Mouse (Mus musculus) liver, postnatal 0 days (tissue): ENCODE results near the gene Ceacam16. TPM values are rescaled to one million over a fixed set of nuclear protein-coding genes. Genes with fewer than 3 reads are reported as not detected.

Experiments used
- ATAC-seq: fragments of 200-750 bp; cut with Nextera tagmentation; 2 replicates; pipeline ENCODE4 v1.8.0; 2017; ENCODE audit warnings: mild to moderate bottlenecking, moderate library complexity
- DNase-seq: peaks from one replicate; pipeline ENCODE4 v3.0.0-alpha.2; 2016
- H3K27ac ChIP-seq: fragments of 300-500 bp; sonication (generic); 2 replicates; pipeline ENCODE4 v1.5.1; 2014; ENCODE audit warnings: antibody characterized with exemption, moderate library complexity, mild to moderate bottlenecking, low read depth
- H3K27me3 ChIP-seq: fragments of 300-500 bp; sonication (generic); 2 replicates; pipeline ENCODE4 v1.6.1; 2014; ENCODE audit warnings: low read length, control low read depth, mixed read lengths; ENCODE audit not compliant: insufficient read depth
- H3K36me3 ChIP-seq: fragments of 300-500 bp; sonication (generic); replicated peaks from 2 replicates; pipeline ENCODE4 v1.6.1; 2014; ENCODE audit warnings: mild to moderate bottlenecking, control low read depth, low read length, moderate library complexity, mixed read lengths; ENCODE audit not compliant: insufficient read depth
- H3K4me1 ChIP-seq: fragments of 300-500 bp; sonication (generic); 2 replicates; pipeline ENCODE4 v1.6.1; 2014; ENCODE audit warnings: antibody characterized with exemption, mild to moderate bottlenecking, control low read depth; ENCODE audit not compliant: insufficient read depth
- H3K4me2 ChIP-seq: fragments of 300-500 bp; sonication (generic); 2 replicates; pipeline ENCODE4 v1.6.1; 2014; ENCODE audit warnings: low read depth, mild to moderate bottlenecking, low read length, moderate library complexity, mixed read lengths
- H3K4me3 ChIP-seq: fragments of 300-500 bp; sonication (generic); 2 replicates; pipeline ENCODE4 v1.5.1; 2014; ENCODE audit warnings: low read depth, low read length
- H3K9ac ChIP-seq: fragments of 300-500 bp; sonication (generic); replicated peaks from 2 replicates; pipeline ENCODE4 v1.6.1; 2014; ENCODE audit warnings: mild to moderate bottlenecking, moderate library complexity
- H3K9me3 ChIP-seq: fragments of 300-500 bp; sonication (generic); 2 replicates; pipeline ENCODE4 v1.6.1; 2016; ENCODE audit warnings: mild to moderate bottlenecking, control low read depth, low read length, mixed read lengths
- CTCF ChIP-seq: sonication (generic); IDR thresholded peaks from 2 replicates; pipeline ENCODE4 v1.5.1; 2016; ENCODE audit warnings: antibody characterized with exemption, low read depth
- EP300 ChIP-seq: IDR thresholded peaks from 2 replicates; pipeline ENCODE4 v1.6.1; 2016; ENCODE audit warnings: antibody characterized with exemption, low read depth, mild to moderate bottlenecking
- WGBS: fragments of 180-500 bp; shearing (Covaris S2); extraction: QIAGEN DNeasy Blood & Tissue Kit; methylation state at CpG from one replicate; pipeline ENCODE4 v1.1.7; 2014; ENCODE audit not compliant: insufficient replicate concordance; 5-methylcytosine and 5-hydroxymethylcytosine counted together
- polyA plus RNA-seq: library from polyadenylated mRNA; unstranded; fragments of >200 nt; fragmentation: Nextera tagmentation; extraction: Ambion mirVana; gene quantifications from 2 replicates; pipeline ENCODE4 v1.2.1, GENCODE M21; 2015

Ceacam16 gene
- polyA plus RNA-seq, 1 experiment from 2014 or later: not detected

GRCm38 (mm10) chr7:19875948-19876682 is 15.0 kb upstream of the Ceacam16 start:
- TF ChIP-seq EP300 (no peak), CTCF (peak; percentile 81)
- 30% methylated on average over 13 of the region's 13 CpGs for WGBS
- Histone ChIP-seq H3K9ac (no peak overlapping the region), H3K4me3 (no peak overlapping the region), H3K4me2 (no peak overlapping the region), H3K36me3 (no peaks in the 10 kb centered on the region), H3K4me1 (peaks cover 19% of the 10 kb centered on the region), H3K27me3 (no peaks in the 10 kb centered on the region), H3K27ac (no peak overlapping the region; the same call in 1 of the 2 replicates), H3K9me3 (no peaks in the 10 kb centered on the region)
- DNase-seq: no peak
- ATAC-seq: peak; percentile 58

- Histone ChIP-seq H3K4me1 (peaks cover 20% of the 10 kb centered on the region), H3K9me3 (no peaks in the 10 kb centered on the region), H3K27me3 (no peaks in the 10 kb centered on the region), H3K9ac (no peak overlapping the region), H3K4me2 (no peak overlapping the region), H3K36me3 (no peaks in the 10 kb centered on the region), H3K27ac (peak overlapping the region; percentile 49; the same call in 1 of the 2 replicates), H3K4me3 (no peak overlapping the region)
- ATAC-seq: no peak
- TF ChIP-seq EP300 (no peak), CTCF (peak; percentile 70)
- WGBS: 27% methylated on average over 5 of the region's 5 CpGs
- peak; percentile 64 for DNase-seq
Measured at GRCm38 (mm10) chr7:19871943-19872601, 11.0 kb upstream of the Ceacam16 start.

GRCm38 (mm10) chr7:19871137-19871621 is 10.1 kb upstream of the Ceacam16 start:
- Histone ChIP-seq H3K27me3 (no peaks in the 10 kb centered on the region), H3K36me3 (no peaks in the 10 kb centered on the region), H3K4me1 (peaks cover 14% of the 10 kb centered on the region), H3K9ac (peak overlapping the region; percentile 26; the same call in 1 of the 2 replicates), H3K9me3 (no peaks in the 10 kb centered on the region), H3K4me3 (no peak overlapping the region; the same call in 1 of the 2 replicates), H3K4me2 (peak overlapping the region; percentile 27; the same call in 1 of the 2 replicates), H3K27ac (peak overlapping the region; percentile 77)
- ATAC-seq: peak; percentile 51
- peak; percentile 47 for DNase-seq
- 20% methylated on average over 10 of the region's 10 CpGs for WGBS
- no peak for TF ChIP-seq CTCF
- TF ChIP-seq EP300: no peak

- peaks cover 9% of the 10 kb centered on the region for H3K4me1 ChIP-seq
- ATAC-seq (no peak), DNase-seq (no peak)
- no peak overlapping the region for H3K4me2 ChIP-seq
- no peak overlapping the region for H3K9ac ChIP-seq
- no peaks in the 10 kb centered on the region for H3K9me3 ChIP-seq
- H3K36me3 ChIP-seq: no peaks in the 10 kb centered on the region
- 69% methylated on average over 16 of the region's 16 CpGs for WGBS
- H3K4me3 ChIP-seq: no peak overlapping the region
- H3K27ac ChIP-seq: no peak overlapping the region
- H3K27me3 ChIP-seq: no peaks in the 10 kb centered on the region
- TF ChIP-seq EP300 (no peak), CTCF (no peak)
Measured at GRCm38 (mm10) chr7:19867751-19868399, 6.8 kb upstream of the Ceacam16 start.

GRCm38 (mm10) chr7:19866490-19866889 is 5.4 kb upstream of the Ceacam16 start:
- H3K9me3 ChIP-seq: no peaks in the 10 kb centered on the region
- no peaks in the 10 kb centered on the region for H3K36me3 ChIP-seq
- no peak overlapping the region for H3K4me2 ChIP-seq
- no peak for DNase-seq
- no peak for ATAC-seq
- peak overlapping the region; percentile 42; the same call in 1 of the 2 replicates for H3K27ac ChIP-seq
- peaks cover 5% of the 10 kb centered on the region for H3K4me1 ChIP-seq
- no peak overlapping the region; the same call in 1 of the 2 replicates for H3K9ac ChIP-seq
- 54% methylated on average over 6 of the region's 6 CpGs for WGBS
- H3K4me3 ChIP-seq: no peak overlapping the region
- TF ChIP-seq CTCF: no peak
- no peak for TF ChIP-seq EP300
- no peaks in the 10 kb centered on the region for H3K27me3 ChIP-seq
